Mouse (Mus musculus): ENCODE data around the gene Klk15.
"Not testable (repeated sequence)": the region's sequence is repeated elsewhere in the genome, so short reads cannot be mapped to it uniquely, and the experiment has no call there.

Gene Klk15

DNA sequence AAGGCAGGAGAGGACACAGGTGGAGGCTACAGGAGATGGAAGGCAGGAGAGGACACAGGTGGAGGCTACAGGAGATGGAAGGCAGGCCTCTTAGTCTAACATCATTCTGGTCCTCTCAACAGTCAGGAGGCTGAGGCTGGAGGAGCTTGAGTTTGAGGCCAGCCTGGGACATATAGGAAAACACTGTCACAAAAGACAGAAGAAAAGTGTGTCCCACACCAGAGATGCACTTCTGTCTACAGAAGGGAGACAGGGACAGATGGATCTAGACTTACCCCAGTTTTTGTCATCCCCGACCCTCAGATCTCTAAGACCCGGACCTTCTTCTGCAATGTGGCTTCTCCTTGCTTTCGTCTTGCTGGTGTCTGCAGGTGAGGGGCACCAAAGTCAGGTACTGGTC is at the start of gene Klk15:
TSS of gene Klk15 (plus strand) at position 301 of the 400 bp plus-strand sequence.
- in situ Hi-C loops (cut with MboI, MseI), result no loop called here

DNA sequence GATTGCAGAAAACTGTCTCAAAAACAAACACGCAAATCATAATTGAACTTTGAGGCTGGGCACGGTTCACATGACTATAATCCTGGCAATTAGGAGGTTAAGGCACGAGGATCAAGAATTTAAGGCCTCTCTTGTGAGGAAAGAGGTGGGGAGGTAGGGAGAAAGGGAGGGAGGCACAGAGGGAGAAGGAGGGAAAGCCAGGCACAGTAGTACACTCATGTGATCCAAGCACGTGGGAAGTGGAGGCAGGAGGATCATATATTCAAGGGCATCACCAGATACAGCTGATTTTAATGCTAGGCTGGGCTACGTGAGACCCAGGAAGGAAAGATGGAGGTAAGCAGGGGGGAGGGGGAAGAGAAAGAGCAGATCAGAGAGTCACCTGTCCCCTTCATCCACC is 42.2 kb upstream of the Klk15 start:
- in situ Hi-C loops (cut with MboI, MseI), result loop anchor here in 1 of 2 experiments (5.0 kb wide), 1 partner anchor 209 kb away; no protein-coding TSS in a partner anchor

DNA sequence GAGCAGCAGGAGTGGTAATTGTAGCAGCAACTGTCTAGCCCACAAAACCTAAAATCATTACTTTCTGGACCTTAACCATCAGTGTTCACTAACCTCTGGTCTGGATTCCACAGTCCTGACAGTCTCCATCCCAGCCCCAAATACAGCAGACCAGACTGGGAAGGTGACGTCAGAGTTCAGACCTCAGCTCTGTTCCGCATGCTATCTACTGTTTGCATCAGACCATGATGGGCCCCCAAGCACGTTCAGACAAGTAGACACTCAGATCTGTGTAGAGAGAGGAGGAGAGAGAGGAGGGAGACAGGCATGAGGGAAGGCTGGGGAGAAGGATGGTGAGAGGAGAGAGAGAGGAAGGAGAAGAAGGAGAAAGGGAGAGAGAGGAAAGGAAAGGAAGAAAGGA is 41.8 kb upstream of the Klk15 start:
- in situ Hi-C loops (cut with MboI, MseI), result loop anchor here in 1 of 2 experiments (5.0 kb wide), 1 partner anchor 209 kb away; no protein-coding TSS in a partner anchor

DNA sequence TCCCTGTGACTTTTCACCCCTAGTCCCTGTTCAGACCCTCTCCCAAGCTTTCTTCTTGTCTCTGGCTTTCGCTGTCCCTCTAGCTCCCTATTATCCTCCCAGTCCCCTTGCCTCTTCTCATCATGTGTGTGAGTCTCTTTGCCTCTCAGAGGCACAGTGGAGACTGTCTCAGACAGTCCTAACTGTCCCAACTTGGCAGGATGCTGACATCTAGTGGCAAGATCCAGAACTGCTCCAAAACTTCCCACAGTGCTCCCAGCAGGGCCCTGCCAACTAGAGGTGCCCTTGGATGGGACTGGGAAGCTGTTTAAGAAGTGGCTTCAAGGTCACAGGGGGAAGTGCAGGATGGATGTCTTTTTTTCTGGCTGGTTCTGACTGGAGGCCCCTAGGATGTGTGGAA is 38.7 kb upstream of the Klk15 start:
- in situ Hi-C loops (cut with MboI, MseI), result loop anchor here in 1 of 2 experiments (5.0 kb wide), 1 partner anchor 213 kb away; no protein-coding TSS in a partner anchor

DNA sequence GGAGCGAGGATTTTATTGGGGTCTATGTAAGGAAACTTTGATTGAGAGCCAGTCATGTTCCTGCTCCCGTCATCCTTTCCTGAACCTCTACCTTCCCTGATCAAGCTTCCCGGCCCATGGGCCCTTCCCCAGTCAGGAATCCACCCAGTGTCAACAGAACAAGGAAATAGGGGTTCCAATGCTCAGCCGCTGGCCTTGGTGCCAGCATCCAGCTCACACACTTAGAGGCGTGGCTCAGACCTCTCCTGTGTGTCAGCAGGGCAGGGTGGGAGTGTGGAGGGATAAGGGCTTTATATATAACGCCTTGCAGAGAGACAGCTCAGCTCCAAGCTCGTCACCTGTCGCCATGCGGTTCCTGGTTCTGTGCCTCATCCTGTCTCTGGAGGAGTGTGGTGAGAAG is 18.7 kb upstream of the Klk15 start:
- in situ Hi-C loops (cut with MboI, MseI), result no loop called here

DNA sequence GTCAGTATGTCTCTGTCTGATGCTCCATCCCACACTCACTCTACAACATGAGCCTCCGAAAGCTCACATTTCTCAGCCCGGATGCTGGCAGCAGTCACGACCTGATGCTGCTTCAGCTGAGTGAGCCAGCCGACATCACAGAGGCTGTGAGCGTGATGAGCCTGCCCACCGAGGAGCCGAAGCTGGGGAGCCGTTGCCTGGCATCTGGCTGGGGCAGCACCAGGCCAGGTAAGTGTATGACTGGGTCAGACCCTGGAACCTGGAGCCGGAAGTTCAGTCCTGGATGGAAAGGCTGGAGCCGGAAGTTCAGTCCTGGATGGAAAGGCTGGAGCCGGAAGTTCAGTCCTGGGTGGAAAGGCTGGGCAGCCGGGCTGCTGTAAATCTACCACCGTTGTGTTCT is 15.1 kb upstream of the Klk15 start:
- in situ Hi-C loops (cut with MboI, MseI), result no loop called here

DNA sequence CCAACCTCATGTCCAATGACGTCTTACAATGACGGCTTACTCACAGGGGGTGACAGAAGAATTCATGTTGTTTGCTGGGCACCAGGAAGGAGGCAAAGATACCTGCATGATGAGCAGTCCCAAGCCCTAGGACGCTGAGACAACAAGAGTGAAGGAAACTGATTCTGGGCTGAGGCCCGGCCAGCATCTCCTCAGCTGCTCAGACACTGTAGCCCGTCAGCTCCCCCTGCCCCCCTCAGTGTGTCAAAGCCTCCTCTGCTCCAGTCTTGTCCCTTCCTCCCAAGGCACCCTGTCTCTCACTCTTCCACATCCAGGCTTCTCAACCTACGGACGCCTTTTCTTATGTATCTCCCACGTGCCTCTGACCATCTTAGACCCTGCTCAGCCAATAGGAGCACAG is 14.7 kb upstream of the Klk15 start:
- in situ Hi-C loops (cut with MboI, MseI), result no loop called here

DNA sequence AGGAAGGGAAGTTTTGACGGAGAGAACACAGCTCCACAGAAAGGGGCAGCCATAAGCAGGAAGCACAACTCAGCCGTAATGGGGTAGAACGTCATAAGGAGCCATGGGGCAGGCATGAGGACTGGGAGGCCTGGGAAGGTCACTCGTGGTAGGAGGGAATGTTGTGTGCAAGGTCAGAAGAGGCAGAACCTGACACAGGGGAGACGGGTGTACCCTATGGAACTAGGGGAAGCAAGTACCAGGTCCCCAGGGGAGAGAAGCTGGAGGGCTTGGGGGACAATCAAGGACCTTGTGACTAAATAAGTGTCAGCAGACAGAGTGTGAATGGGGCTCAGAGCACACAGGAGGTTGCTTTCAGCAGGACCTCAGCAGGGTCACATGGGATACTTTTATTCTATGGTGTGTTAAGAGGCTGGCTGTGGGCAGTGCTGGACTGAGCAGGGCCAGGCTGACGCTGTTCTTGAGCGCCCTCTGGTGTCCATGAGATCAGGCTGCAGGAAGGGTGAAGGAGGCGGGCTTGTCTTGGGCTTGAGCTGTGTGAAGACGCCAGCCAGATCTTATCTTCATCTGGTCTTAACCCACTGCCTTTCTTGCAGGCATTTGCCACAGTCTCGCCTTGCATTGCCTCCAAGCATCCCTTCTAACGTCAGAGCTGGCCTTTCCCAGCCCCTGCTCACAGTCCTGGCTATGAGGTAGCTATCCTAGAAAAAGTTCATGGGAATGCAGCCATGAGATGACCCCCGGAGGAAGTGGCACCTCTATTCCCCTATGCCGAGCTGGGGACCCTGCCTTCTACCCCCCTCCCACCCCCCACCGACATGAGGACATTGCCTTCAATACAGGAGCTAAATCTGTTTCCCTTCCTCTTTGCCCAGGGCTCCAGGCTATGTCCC is 13.7 kb upstream of the Klk15 start:
- in situ Hi-C loops (cut with MboI, MseI), result no loop called here

DNA sequence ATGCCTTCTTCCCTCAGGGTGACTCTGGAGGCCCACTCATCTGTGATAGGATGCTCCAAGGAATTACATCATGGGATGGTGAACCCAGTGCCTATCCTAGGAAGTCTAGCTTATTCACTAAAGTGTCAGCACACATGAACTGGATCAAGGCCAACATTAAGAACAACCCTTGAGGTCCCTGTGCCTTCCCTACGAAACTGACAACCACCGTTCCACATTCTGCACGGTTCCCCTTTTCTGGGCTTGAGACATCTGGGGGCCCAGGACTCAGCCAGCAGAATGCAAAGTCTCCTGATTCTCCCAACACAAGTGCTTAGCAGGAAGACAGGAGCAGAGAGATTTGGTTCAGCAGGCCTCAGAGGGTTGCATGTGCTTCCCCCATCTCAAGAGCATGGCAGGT is 13.0 kb upstream of the Klk15 start:
- in situ Hi-C loops (cut with MboI, MseI), result no loop called here

DNA sequence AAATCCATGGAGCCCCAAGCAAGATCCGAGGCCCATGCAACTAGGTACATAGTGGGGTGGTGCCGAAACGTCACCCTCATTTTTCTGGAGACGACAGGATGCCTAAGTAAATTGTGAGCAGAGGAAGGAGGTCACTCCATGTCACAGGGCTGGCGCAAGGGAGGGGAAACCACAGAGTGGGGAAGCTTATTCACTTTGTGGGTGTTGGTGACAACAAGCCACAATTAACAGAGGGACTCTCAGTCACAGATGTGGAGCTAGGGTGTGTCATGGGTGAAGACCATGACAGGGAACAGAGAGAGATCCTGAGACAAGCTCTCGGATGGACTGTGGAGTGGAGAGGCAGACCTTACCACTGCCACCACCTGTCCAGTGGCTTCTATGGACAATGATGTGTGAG is 12.5 kb upstream of the Klk15 start:
- in situ Hi-C loops (cut with MboI, MseI), result no loop called here

DNA sequence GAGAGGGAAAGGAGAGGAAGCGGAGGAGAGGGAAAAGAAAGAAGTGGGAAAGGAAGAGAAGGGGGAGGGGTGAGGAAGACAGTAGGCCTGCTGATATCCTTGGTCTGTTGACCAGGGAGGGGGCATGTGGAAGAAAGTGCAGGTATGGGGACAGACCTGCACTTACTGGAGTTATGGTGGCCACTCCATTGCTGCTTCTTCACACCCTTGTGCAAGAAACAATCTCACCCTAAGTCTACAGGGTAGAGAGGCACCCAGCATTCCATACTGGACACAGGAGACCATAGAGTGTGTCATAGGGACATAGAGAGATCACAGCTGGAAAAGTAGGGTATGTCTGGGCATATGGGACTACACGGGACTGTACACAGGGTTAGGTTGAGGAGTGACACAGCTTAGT is 11.6 kb upstream of the Klk15 start:
- in situ Hi-C loops (cut with MboI, MseI), result no loop called here

DNA sequence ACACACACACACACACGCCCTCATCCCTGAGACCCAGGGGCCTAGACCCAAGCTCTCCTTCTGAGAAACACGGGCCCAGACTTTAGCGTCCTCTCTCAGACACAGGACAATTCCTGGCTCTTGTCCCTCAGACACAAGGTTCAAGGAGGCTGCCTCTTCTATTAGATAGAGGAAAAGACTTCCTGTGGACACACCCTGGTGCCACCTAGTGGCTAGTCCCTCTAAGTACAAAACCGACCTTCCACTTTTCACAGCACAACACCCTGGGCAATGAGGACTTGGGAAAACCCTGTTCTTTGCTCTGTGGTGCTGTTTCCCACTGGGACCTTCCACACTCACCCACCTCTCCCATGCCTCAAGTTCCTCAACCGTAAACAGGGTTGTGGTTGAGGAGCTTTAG is 7.6 kb upstream of the Klk15 start:
- in situ Hi-C loops (cut with MboI, MseI), result no loop called here

DNA sequence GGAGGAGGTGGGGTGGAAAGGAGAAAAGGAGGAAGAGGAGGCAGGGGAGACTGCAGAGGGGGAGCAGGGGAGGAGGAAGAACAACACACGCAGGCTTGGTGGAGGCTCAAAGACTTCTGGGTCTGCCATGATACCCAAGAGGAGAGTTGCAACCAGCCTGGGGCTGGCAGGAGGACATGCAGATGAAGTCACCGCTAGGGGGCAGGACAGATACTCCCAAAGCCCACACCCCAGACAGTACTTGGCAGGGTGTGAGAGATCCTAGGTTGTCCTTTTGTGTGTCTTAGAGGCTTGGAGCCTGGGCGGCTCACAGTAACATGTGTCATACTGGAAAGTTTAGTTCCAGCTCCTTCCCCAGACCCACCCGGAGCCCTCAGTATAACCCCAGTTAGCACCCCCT is 5.0 kb upstream of the Klk15 start:
- in situ Hi-C loops (cut with MboI, MseI), result no loop called here

DNA sequence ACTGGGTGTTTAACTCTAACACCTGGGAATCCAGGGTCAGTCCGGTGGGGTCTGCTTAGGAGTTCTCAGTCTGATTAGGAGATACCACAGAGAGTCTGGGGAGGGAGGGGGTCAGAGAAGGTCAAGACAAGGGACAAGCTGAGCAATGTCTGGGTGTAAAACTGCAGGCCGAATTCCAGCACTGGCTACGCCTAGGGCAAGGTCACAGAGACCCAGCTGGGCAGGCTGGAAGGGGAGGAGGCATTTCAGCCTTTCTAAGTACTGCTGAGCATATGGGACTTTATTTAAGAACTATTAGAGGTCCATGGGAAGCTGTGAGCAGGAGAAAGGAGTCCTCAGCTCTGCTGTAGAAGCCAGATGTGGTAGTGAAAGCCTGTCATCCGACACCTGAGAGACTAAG is 1.2 kb upstream of the Klk15 start:
- in situ Hi-C loops (cut with MboI, MseI), result no loop called here

DNA sequence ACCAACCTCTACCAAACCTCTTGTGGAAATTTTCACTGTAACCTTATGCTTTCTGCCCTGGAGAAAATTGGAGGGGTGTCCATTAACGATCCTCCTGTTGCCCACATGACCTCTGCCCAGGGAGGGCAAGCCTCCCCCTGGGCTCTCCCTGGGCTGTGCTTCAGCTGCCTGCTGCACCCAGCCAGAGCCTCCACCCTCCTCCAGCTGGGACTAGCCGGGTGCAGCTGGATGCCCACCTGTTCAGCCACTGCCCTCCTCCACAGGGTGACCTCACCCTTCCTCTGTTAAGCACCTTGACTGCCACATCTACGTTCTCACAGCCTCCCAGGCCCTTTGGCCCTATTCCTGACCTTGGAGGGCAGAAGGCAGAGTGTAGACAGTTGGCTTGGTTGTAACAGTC is 1.2 kb downstream of the Klk15 start:
- in situ Hi-C loops (cut with MboI, MseI), result no loop called here

DNA sequence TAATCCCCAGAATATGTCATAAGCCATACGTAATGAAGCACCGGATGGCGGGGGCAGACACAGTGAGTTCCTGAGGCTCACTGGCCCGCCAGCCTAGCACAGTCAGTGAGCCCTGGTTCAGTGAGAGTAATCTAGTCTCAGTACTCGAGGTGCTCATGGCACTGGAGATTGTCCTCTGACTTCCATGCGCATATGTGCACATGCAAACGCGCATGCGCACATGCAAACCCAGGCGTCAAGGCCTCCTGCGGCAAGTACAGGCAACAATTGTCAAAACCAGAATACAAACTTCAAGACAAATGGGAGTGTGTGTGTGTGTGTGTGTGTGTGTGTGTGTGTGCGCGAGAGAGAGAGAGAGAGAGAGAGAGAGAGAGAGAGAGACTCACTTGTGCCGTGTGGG is 3.0 kb downstream of the Klk15 start:
- in situ Hi-C loops (cut with MboI, MseI), result no loop called here

DNA sequence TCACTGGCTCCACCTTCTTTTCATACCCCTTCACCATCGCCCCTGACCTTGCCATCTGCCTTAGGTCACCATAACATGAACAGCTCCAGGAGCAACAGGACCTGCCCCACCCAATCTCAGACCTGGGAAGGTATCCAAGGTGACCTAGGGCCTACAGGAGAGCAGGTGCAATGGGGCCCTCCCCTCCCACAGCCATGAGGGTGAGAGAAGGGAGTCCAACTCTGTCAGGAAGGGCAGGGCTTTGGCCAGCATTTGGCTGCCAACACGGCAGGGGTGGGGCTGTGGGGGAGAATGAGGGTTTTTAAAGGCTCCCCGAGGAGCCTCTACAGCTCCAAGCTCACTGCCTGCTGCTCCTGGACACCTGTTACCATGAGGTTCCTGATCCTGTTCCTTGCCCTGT is 8.8 kb downstream of the Klk15 start:
- in situ Hi-C loops (cut with MboI, MseI), result not testable (repeated sequence)

DNA sequence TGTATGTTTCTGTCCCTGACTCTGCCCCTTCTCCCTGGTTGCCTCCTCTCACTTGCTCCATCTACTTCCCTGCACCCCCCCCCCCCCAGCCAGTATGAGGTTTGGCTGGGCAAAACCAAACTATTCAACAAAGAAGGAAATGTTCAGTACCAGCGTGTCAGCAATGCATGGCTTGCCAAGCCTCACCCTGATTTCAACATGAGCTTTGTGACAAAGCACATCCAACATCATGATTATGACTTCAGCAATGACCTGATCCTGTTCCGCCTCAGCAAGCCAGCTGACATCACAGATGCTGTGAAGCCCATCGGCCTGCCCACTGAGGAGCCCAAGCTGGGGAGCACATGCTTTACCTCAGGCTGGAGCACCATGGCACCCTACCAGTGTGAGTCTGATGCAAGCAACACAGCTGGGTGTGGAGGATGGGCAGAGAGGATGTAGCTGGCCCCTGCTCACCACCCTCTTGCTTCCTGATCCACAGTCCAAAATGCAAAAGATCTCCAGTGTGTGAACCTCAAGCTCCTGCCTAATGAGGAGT is 11.3 kb downstream of the Klk15 start:
- in situ Hi-C loops (cut with MboI, MseI), result no loop called here

DNA sequence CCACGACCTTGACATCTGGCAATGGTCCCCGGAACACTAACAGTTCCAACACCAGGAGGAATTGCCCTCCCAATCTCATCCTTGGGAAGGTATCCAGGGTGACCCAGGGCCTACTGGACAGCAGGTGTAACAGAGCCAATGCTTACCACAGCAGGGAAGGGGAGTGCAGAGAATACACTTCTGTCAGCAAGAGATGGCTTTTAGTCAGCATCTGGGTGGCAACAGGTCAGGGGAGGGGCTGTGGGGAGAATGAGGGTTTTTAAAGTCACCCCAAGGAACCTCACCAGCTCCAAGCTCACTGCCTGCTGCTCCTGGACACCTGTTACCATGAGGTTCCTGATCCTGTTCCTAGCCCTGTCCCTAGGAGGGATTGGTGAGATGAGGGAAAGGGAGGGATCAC is 16.8 kb downstream of the Klk15 start, which contains the start of gene Klk1b8:
TSS of gene Klk1b8 (plus strand) at position 301 of the 400 bp plus-strand sequence.
- in situ Hi-C loops (cut with MboI, MseI), result loop anchor here in 1 of 2 experiments (10.0 kb wide), 1 partner anchor 394 kb away; no protein-coding TSS in a partner anchor

DNA sequence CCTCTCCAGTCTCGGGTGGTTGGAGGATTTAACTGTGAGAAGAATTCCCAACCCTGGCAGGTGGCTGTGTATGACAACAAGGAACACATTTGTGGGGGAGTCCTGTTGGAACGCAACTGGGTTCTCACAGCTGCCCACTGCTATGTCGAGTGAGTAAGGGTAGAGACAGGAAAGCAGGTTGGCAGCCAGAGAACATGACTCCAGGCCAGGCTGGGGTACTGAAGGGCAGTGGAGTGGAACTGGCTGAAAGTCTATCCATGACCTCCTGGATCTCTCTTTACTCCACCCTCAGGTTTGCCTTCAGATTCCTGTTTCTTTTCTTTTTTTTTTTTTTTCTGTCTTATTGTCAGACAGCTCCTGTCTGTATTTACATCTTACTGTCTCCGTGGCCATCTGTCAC is 19.2 kb downstream of the Klk15 start:
- in situ Hi-C loops (cut with MboI, MseI), result loop anchor here in 1 of 2 experiments (10.0 kb wide), 1 partner anchor 392 kb away; no protein-coding TSS in a partner anchor

DNA sequence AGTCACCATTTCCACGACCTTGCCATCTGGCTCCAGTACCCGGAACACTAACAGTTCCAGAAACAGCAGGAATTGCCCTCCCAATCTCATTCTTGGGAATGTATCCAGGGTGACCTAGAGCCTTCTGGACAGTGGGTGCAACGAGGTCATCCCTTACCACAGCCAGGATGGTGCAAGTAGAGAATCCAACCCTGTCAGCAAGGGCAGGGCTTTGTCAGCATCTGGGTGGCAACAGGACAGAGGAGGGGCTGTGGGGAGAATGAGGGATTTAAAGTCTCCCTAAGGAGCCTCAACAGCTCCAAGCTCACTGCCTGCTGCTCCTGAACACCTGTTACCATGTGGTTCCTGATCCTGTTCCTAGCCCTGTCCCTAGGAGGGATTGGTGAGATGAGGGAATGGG is 32.9 kb downstream of the Klk15 start, which contains the start of gene Klk1b1:
TSS of gene Klk1b1 (plus strand) at position 301 of the 400 bp plus-strand sequence.
- in situ Hi-C loops (cut with MboI, MseI), result no loop called here

DNA sequence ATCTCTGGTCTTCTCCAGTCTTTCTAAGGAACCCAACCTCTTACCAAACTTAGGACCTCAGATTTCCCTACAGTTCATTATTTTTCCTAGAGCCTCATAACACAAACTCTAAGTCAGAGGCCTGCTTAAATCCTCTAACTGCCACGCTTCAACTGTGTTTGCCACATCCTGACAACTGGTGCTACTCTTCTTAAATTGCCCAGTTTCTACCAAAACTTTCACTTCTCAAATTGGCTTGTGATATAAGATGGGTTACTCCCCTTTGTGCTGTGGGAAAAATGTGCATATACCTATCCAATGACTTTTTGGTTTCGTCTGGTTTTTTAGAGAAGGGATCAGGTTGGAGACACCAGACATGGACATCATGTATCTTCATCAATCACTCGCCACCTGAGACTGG is 33.5 kb downstream of the Klk15 start:
- in situ Hi-C loops (cut with MboI, MseI), result no loop called here

DNA sequence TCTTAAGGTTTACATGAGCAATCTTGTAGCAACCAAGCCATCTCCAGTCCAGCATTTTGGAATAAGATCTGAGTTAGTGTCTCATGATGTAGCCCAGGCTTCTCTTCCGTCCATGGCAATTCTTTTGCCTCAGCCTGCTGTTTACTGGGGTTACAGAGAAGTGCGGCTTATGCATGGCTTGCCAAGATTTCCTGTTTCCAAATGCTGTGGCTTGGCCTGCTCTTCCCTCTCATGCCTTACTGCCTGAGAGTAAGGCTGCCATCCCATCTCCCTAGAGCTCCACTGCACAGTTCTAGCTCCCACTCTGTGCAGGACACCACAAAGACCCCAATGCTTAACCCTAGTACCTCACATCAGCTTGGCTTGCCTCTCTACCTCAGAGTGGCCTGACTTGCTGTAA is 34.1 kb downstream of the Klk15 start:
- in situ Hi-C loops (cut with MboI, MseI), result no loop called here

Measured in T-helper 17 cell (primary cell).